Mouse (Mus musculus): ENCODE results near the gene Olfr1122.

- TF ChIP-seq CTCF (IDR thresholded peaks at IDR 0.05; ENCODE audit: low read depth, low read length) = no peak
- no peak for TF ChIP-seq POLR2A (IDR thresholded peaks at IDR 0.05; ENCODE audit: borderline replicate concordance, low read depth, low read length)
Measured at GRCm38 (mm10) chr2:87383935-87384334, 1.7 kb upstream of the Olfr1122 start.

Data from bone marrow macrophage, adult 2 months (primary cell).